In the genomic region with DNA sequence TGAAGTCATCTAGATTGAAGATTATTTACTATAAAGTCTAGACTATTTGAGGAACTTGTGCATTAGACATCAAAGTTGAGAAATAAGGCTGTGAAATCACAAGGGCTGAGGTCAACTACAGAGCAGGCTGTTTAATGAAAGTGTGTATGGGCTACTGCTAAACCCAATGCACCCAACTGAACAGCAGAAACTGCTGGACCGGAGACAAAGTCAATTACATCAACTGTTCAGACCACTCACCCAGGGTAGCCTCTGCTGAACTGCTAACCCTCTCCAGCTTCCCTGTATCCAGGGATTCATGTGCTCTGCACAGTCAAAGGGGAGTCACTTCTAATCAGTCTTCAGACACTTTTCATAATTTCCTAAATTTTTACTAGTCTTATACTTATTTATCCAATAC, we compare ENCODE assay signal across 23 mouse cellular contexts. TPM values are rescaled to one million over a fixed set of nuclear protein-coding genes. Genes with fewer than 3 reads are reported as not detected.
A peak's percentile ranks its signal among the peaks of the same experiment; 100 is the strongest.
DNase-seq lines count a peak whose midpoint lies in the region; ATAC-seq lines count a peak whose summit lies in the region.
"Had no signal": no experiment of that assay in that cellular context is flagged by ENCODE, and none has a peak within 500 bp of the region (broad histone marks: within the 10 kb centered on the region; RNA-seq: fewer than 3 reads in every experiment).

No protein-coding gene starts in this region.

- H3K9me3 ChIP-seq in kidney, embryonic 14.5 days (ENCODE audit: control insufficient read depth, low read length): no peaks in the 10 kb centered on the region
- H3K9me3 ChIP-seq in kidney, embryonic 16.5 days (ENCODE audit: low read length): no peaks in the 10 kb centered on the region
- H3K9me3 ChIP-seq: embryonic facial prominence, embryonic 13.5 days; embryonic facial prominence, embryonic 15.5 days; forebrain, embryonic 10.5 days; forebrain, embryonic 12.5 days had no signal

- H3K36me3 ChIP-seq in kidney, embryonic 14.5 days (ENCODE audit: control insufficient read depth, insufficient read depth, low read length): no peaks in the 10 kb centered on the region
- no peaks in the 10 kb centered on the region for H3K36me3 ChIP-seq in kidney, embryonic 16.5 days (ENCODE audit: insufficient read depth, low read length)
- H3K36me3 ChIP-seq: embryonic facial prominence, embryonic 13.5 days; embryonic facial prominence, embryonic 15.5 days; forebrain, embryonic 10.5 days; forebrain, embryonic 12.5 days had no signal

- DNase-seq in kidney, postnatal 10 days: no peak
- no peak for DNase-seq in kidney, adult 11 months
- DNase-seq in 416B (ENCODE audit: low read depth): peak; percentile 14
- DNase-seq in left cerebral cortex, postnatal 25 days (ENCODE audit: low spot score in 2 of 2): no peak
- DNase-seq: adrenal gland, adult 2 months; adrenal gland, postnatal 10 days; adrenal gland, postnatal 25 days; cerebellum, adult 11 months; cerebellum, adult 18-20 months; cerebellum, adult 8-10 months; cerebellum, adult 9-11 months; cerebellum, postnatal 14 days; cerebellum, postnatal 36 days; embryo, embryonic 11 days had no signal

- no peak overlapping the region for H3K9ac ChIP-seq in kidney, embryonic 14.5 days (ENCODE audit: low read depth, low read length)
- H3K9ac ChIP-seq in kidney, embryonic 16.5 days (replicated peaks; ENCODE audit: low read length): no peak overlapping the region
- H3K9ac ChIP-seq: embryonic facial prominence, embryonic 13.5 days; embryonic facial prominence, embryonic 15.5 days; forebrain, embryonic 12.5 days had no signal

- H3K4me3 ChIP-seq in kidney, embryonic 14.5 days (ENCODE audit: low read length): no peak overlapping the region
- no peak overlapping the region for H3K4me3 ChIP-seq in kidney, embryonic 16.5 days (ENCODE audit: low read length)
- H3K4me3 ChIP-seq: embryonic facial prominence, embryonic 13.5 days; embryonic facial prominence, embryonic 15.5 days; erythroblast, embryonic 14.5 days; forebrain, embryonic 10.5 days; forebrain, embryonic 12.5 days had no signal

- peak; percentile 71 for ATAC-seq in kidney, embryonic 14.5 days (ENCODE audit: low FRiP score, low TSS enrichment)
- ATAC-seq in kidney, embryonic 16.5 days (ENCODE audit: low FRiP score, low TSS enrichment): peak; percentile 76
- peak; percentile 57 for ATAC-seq in megakaryocyte, adult 5-6 weeks (ENCODE audit: poor library complexity, severe bottlenecking)
- ATAC-seq: forebrain, embryonic 14.5 days had no signal

- peaks cover 8% of the 10 kb centered on the region; the same call in 1 of the 2 replicates for H3K4me1 ChIP-seq in kidney, embryonic 14.5 days (ENCODE audit: control insufficient read depth, insufficient read depth, low read length)
- H3K4me1 ChIP-seq in kidney, embryonic 16.5 days (ENCODE audit: insufficient read depth, low read length): no peaks in the 10 kb centered on the region

- no peak overlapping the region for H3K4me2 ChIP-seq in kidney, embryonic 14.5 days (replicated peaks; ENCODE audit: low read depth, low read length)
- no peak overlapping the region for H3K4me2 ChIP-seq in kidney, embryonic 16.5 days (replicated peaks; ENCODE audit: low read depth, low read length)
- H3K4me2 ChIP-seq: embryonic facial prominence, embryonic 13.5 days; embryonic facial prominence, embryonic 15.5 days; forebrain, embryonic 12.5 days had no signal

- H3K27ac ChIP-seq in kidney, embryonic 14.5 days (ENCODE audit: low read depth, low read length): no peak overlapping the region
- no peak overlapping the region for H3K27ac ChIP-seq in kidney, embryonic 16.5 days (ENCODE audit: low read length)
- H3K27ac ChIP-seq: embryonic facial prominence, embryonic 13.5 days; embryonic facial prominence, embryonic 15.5 days; forebrain, embryonic 10.5 days; forebrain, embryonic 12.5 days had no signal

- no peaks in the 10 kb centered on the region; the same call in 1 of the 2 replicates for H3K27me3 ChIP-seq in kidney, embryonic 14.5 days (ENCODE audit: control insufficient read depth, insufficient read depth, low read length)
- no peaks in the 10 kb centered on the region for H3K27me3 ChIP-seq in kidney, embryonic 16.5 days (ENCODE audit: insufficient read depth, low read length)
- H3K27me3 ChIP-seq: embryonic facial prominence, embryonic 13.5 days; embryonic facial prominence, embryonic 15.5 days; forebrain, embryonic 12.5 days had no signal

- 57% methylated on average over 1 of the region's 1 CpGs for WGBS in kidney, embryonic 14.5 days
- WGBS in kidney, embryonic 16.5 days: 48% methylated on average over 1 of the region's 1 CpGs

- intact Hi-C loops in left cerebral cortex, postnatal 25 days (cut with DNase I): no loop called here

RNA-seq across cellular contexts. Expression of gene Rasl11b, which starts 44.3 kb away (rescaled TPM):
- 36.4 and 44.7 TPM in 2 replicates for polyA plus RNA-seq in kidney, embryonic 14.5 days (2014; fragmentation: Nextera tagmentation; extraction: Ambion mirVana)
- 75.1 and 78.0 TPM in 2 replicates for polyA plus RNA-seq in kidney, embryonic 16.5 days (2015; fragmentation: Nextera tagmentation; extraction: Ambion mirVana)
- 2.0 and 2.1 TPM in 2 replicates for total RNA-seq in megakaryocyte, adult 5-6 weeks (2015)
- 0.98 and 1.0 TPM in 2 replicates for total RNA-seq in megakaryocyte, adult 5-6 weeks (2017)
- total RNA-seq in left cerebral cortex, postnatal 25 days (2021): 10 to 100 TPM; 93.2 to 97.6 TPM
- polyA plus RNA-seq: erythroblast, embryonic 14.5 days had no signal

Comparison
In these comparisons a context has a peak if more than half of its experiments do, and no peak if none do; other contexts are left out.
1. RNA of gene Rasl11b, which starts 44.3 kb away (total RNA-seq): 93.2 to 97.6 TPM in left cerebral cortex, postnatal 25 days; 0.98 to 2.1 TPM in megakaryocyte, adult 5-6 weeks; every median in the first group is over 10 times any median in the second.
2. Peak in every context shown above with its lines, with median percentiles within 50 percentile points of each other: ATAC-seq.